Mouse (Mus musculus): ENCODE data around the gene Cuta. TPM values are rescaled to one million over a fixed set of nuclear protein-coding genes. Genes with fewer than 3 reads are reported as not detected.
"Not testable (repeated sequence)": the region's sequence is repeated elsewhere in the genome, so short reads cannot be mapped to it uniquely, and the experiment has no call there.

Gene Cuta
- polyA plus RNA-seq, 1 experiment from 2014 or later, result 173 TPM

DNA sequence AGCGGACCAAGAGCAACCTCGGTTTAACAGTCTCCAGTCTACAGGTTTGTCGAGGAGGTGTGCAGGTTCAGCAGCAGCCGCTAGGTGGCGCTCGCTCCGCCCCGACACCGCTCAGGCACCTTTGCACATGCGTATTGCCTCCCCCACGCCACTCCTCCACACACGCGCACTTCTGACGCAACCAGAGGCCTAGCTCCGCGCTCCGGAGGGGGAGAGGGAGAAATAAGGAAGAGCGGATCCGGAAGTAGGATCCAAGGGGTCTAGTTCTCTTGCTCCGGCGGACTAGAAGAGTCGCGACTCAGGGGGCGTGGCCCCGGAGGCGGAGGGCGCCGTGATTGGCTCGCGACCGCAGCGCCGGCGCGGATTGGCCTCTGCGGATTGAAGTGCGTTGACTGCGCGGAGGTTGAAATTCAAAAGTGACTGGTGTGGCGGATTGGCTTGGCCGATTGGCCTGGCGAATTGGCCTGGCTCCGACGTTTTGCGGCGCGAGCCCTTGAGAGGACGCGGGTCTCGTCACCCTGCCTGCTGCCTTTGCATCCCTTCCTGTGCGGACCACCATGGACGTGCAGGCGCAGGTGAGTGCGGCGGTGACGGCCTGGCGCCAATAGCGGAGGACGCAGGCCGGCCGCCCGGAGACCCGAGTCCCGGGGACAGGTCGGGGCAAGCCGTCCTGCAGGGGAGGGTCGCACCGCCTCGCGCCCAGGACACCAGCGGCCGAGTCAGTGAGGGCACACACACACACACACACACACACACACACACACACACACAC, 22.5 kb downstream of the Cuta start, which contains the start of gene Kifc5b:
Gene Kifc5b (plus strand): TSS at position 381 of the 772 bp plus-strand sequence.
- Histone ChIP-seq H3K4me3 (replicated peaks; ENCODE audit: low read length) (peak within 1 kb of the TSS; percentile 74), H3K9me3 (replicated peaks; ENCODE audit: control insufficient read depth, low read length) (no peaks in the 10 kb centered on the region), H3K27me3 (ENCODE audit: control insufficient read depth, insufficient read depth, low read length) (no peaks in the 10 kb centered on the region), H3K36me3 (ENCODE audit: control insufficient read depth, insufficient read depth, low read length) (no peaks in the 10 kb centered on the region), H3K9ac (ENCODE audit: low read length) (peak within 1 kb of the TSS; percentile 77), H3K4me1 (ENCODE audit: control insufficient read depth, insufficient read depth, low read length) (peaks cover 7% of the 10 kb centered on the region; the same call in 1 of the 2 replicates), H3K4me2 (ENCODE audit: low read depth, low read length) (peak within 1 kb of the TSS; percentile 55), H3K27ac (ENCODE audit: low read length) (peak within 1 kb of the TSS; percentile 55; the same call in 1 of the 2 replicates)
- WGBS, result under 1% methylated on average over 72 of the region's 72 CpGs
- ATAC-seq (ENCODE audit: insufficient read depth, low FRiP score), result peak; percentile 100

DNA sequence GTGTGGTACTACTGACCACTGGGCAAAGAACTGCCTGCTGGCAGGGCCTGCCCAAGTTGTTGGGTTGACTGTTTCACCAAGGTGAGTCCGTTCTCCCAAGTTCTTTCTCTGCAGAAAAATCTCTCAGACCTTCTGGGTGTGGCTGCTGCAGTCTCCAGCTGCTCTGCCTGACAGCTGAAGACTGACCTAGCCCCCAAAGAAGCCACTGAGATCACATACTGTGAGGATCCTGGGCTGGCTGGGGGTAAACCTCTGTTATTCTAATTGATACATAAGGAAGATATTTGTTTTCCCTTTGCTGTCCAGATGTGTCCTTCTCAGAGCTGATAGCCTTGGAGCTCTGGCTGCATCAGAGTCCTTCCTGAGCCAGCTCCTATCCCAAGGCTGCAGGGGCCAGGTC, 24.1 kb downstream of the Cuta start:
- Histone ChIP-seq H3K4me1 (ENCODE audit: control insufficient read depth, insufficient read depth, low read length) (peaks cover 7% of the 10 kb centered on the region; the same call in 1 of the 2 replicates), H3K9me3 (replicated peaks; ENCODE audit: control insufficient read depth, low read length) (no peaks in the 10 kb centered on the region), H3K27me3 (ENCODE audit: control insufficient read depth, insufficient read depth, low read length) (no peaks in the 10 kb centered on the region), H3K9ac (ENCODE audit: low read length) (no peak overlapping the region), H3K4me3 (replicated peaks; ENCODE audit: low read length) (no peak overlapping the region), H3K27ac (ENCODE audit: low read length) (peak overlapping the region; percentile 18; the same call in 1 of the 2 replicates), H3K4me2 (ENCODE audit: low read depth, low read length) (no peak overlapping the region), H3K36me3 (ENCODE audit: control insufficient read depth, insufficient read depth, low read length) (no peaks in the 10 kb centered on the region)
- WGBS, result 30% methylated on average over 1 of the region's 1 CpGs
- ATAC-seq (ENCODE audit: insufficient read depth, low FRiP score), result no peak

DNA sequence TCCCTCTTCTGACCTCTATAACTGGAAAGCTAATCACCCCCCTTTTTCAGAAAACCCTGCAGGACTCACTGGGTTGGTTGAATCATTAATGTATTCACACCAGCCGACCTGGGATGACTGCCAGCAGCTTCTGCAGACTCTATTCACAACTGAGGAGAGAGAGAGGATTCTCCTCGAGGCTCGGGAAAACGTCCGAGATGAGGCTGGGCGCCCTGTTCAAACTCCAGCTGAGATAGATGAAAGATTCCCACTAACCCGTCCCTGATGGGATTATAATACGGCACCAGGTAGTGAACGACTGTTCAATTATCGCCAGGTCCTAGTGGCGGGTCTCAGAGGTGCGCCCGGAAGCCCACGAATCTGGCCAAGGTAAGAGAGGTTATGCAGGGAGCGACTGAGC, 31.9 kb downstream of the Cuta start:
- H3K9ac ChIP-seq (ENCODE audit: low read length); H3K4me2 ChIP-seq (ENCODE audit: low read depth, low read length); H3K4me3 ChIP-seq (replicated peaks; ENCODE audit: low read length); H3K4me1 ChIP-seq (ENCODE audit: control insufficient read depth, insufficient read depth, low read length); H3K27ac ChIP-seq (ENCODE audit: low read length); H3K9me3 ChIP-seq (replicated peaks; ENCODE audit: control insufficient read depth, low read length); ATAC-seq (ENCODE audit: insufficient read depth, low FRiP score); H3K36me3 ChIP-seq (ENCODE audit: control insufficient read depth, insufficient read depth, low read length); H3K27me3 ChIP-seq (ENCODE audit: control insufficient read depth, insufficient read depth, low read length): not testable (repeated sequence)
- 86% methylated on average over 15 of the region's 15 CpGs for WGBS

DNA sequence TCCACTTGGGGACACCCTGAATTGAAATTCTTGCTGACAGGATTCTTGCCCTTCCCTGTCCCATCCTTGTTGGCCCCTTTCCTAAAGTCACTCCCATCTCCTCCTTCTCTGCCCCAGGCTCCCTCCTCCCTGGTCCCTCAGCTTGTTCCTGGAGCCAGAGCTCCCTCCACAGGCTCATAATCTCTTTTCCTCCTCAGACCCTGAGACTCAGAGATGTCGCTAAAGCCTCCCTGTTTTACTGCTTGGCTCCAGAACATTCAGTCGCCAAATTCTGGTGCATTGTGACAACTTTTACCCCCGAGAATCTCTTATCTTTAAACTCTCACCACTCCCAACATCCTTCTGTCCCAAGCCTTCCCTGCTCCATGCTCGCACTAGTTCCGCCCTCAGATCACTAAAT, 35.0 kb downstream of the Cuta start:
- Histone ChIP-seq H3K9me3 (replicated peaks; ENCODE audit: control insufficient read depth, low read length) (no peaks in the 10 kb centered on the region), H3K36me3 (ENCODE audit: control insufficient read depth, insufficient read depth, low read length) (no peaks in the 10 kb centered on the region), H3K27me3 (ENCODE audit: control insufficient read depth, insufficient read depth, low read length) (no peaks in the 10 kb centered on the region), H3K4me2 (ENCODE audit: low read depth, low read length) (no peak overlapping the region), H3K4me3 (replicated peaks; ENCODE audit: low read length) (no peak overlapping the region), H3K9ac (ENCODE audit: low read length) (no peak overlapping the region), H3K4me1 (ENCODE audit: control insufficient read depth, insufficient read depth, low read length) (no peaks in the 10 kb centered on the region), H3K27ac (ENCODE audit: low read length) (no peak overlapping the region)
- WGBS, result 52% methylated on average over 5 of the region's 5 CpGs
- ATAC-seq (ENCODE audit: insufficient read depth, low FRiP score), result no peak

DNA sequence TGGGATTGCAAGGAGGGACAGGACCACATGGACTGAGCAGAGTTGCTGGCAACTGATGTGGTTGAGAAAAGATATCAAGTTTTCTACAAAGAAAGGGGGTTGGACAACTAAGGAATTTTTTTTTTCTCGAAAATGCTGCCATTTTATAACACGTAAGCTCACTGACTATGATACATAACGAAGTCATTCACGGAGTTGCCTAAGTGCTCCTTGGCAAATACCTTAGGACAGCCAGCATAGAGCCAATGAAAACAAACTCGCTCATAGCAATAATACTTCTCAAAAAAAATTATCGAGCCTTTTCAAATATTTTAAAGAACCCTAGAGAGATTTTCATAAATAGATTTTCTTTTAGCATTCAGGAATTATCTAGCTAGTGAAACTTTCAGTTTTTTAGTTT, 38.5 kb downstream of the Cuta start:
- Histone ChIP-seq H3K27ac (ENCODE audit: low read length) (no peak overlapping the region), H3K4me1 (ENCODE audit: control insufficient read depth, insufficient read depth, low read length) (no peaks in the 10 kb centered on the region), H3K9ac (ENCODE audit: low read length) (no peak overlapping the region), H3K36me3 (ENCODE audit: control insufficient read depth, insufficient read depth, low read length) (no peaks in the 10 kb centered on the region), H3K4me3 (replicated peaks; ENCODE audit: low read length) (no peak overlapping the region), H3K4me2 (ENCODE audit: low read depth, low read length) (no peak overlapping the region), H3K27me3 (ENCODE audit: control insufficient read depth, insufficient read depth, low read length) (no peaks in the 10 kb centered on the region), H3K9me3 (replicated peaks; ENCODE audit: control insufficient read depth, low read length) (no peaks in the 10 kb centered on the region)
- 77% methylated on average over 6 of the region's 6 CpGs for WGBS
- ATAC-seq (ENCODE audit: insufficient read depth, low FRiP score), result no peak

DNA sequence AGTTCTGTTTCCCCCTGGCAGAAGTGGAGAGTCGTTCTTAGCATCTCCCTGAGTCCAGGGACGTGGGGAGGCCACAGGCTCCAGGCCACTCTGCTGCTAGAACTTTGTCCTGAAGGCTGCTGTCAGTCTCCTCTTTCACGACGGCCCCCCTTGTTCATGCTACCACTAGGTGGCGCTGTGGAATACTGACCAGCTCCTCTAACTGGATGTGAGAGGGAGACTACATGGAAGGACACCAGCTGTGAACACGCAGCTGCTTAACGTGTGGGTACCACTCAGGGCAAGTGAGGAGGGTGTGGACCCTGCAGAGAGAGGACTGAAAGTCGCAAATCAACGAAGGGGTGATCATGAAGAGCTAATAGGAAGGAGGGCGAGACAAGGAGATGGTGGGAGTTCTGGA, 43.8 kb downstream of the Cuta start:
- H3K4me3 ChIP-seq (replicated peaks; ENCODE audit: low read length), result no peak overlapping the region
- no peaks in the 10 kb centered on the region for H3K36me3 ChIP-seq (ENCODE audit: control insufficient read depth, insufficient read depth, low read length)
- no peak overlapping the region for H3K4me2 ChIP-seq (ENCODE audit: low read depth, low read length)
- no peak overlapping the region for H3K27ac ChIP-seq (ENCODE audit: low read length)
- 0 out of 2 replicates have a peak, but pooled peaks cover 3% of the 10 kb centered on the region for H3K4me1 ChIP-seq (ENCODE audit: control insufficient read depth, insufficient read depth, low read length)
- H3K27me3 ChIP-seq (ENCODE audit: control insufficient read depth, insufficient read depth, low read length), result no peaks in the 10 kb centered on the region
- no peak overlapping the region for H3K9ac ChIP-seq (ENCODE audit: low read length)
- H3K9me3 ChIP-seq (replicated peaks; ENCODE audit: control insufficient read depth, low read length), result no peaks in the 10 kb centered on the region
- peak; percentile 25; the same call in 1 of the 2 replicates for ATAC-seq (ENCODE audit: insufficient read depth, low FRiP score)
- WGBS, result 14% methylated on average over 10 of the region's 10 CpGs

DNA sequence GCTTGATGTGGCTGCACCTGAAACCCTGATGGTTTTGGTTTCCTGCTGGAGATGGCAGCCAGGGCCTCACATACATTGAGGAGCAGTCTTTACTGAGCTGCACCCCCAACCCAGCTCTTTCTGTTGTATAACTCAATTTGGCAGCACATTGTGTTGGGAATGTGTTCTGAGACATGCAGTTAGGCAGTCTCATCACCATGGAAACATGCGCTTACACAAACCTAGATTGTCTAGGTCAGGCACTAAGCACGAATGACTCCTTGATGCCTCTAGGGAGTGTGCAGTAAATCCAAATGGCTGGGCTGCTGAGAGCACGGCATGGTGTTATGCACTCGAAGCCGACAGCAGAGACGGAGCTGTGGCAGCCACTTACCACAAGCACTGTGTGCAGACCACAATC, 45.0 kb downstream of the Cuta start:
- Histone ChIP-seq H3K9ac (ENCODE audit: low read length) (no peak overlapping the region), H3K27me3 (ENCODE audit: control insufficient read depth, insufficient read depth, low read length) (no peaks in the 10 kb centered on the region), H3K4me2 (ENCODE audit: low read depth, low read length) (no peak overlapping the region), H3K27ac (ENCODE audit: low read length) (no peak overlapping the region), H3K4me1 (ENCODE audit: control insufficient read depth, insufficient read depth, low read length) (0 out of 2 replicates have a peak, but pooled peaks cover 3% of the 10 kb centered on the region), H3K36me3 (ENCODE audit: control insufficient read depth, insufficient read depth, low read length) (no peaks in the 10 kb centered on the region), H3K4me3 (replicated peaks; ENCODE audit: low read length) (no peak overlapping the region), H3K9me3 (replicated peaks; ENCODE audit: control insufficient read depth, low read length) (no peaks in the 10 kb centered on the region)
- 74% methylated on average over 6 of the region's 6 CpGs for WGBS
- no peak for ATAC-seq (ENCODE audit: insufficient read depth, low FRiP score)

DNA sequence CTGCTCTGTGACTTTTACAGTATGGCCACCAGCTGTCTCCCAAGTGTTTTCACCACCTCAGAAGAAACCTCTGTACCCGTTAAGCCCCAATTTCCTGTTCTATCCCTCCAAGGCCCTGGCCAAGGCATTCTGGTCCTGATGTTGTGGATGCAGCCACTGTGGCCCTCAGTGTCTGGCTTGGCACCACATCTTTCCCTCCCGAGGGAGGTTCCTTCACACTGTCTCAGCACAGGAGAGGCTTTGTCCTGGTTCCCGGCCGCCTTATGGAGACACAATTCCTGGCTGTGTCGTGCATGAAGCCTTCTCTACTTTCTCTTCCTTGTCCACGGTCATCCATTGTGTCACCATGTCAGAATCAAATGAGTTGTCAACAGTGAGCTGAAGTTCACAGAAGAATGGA, 45.9 kb downstream of the Cuta start:
- Histone ChIP-seq H3K27ac (ENCODE audit: low read length) (peak overlapping the region; percentile 49; the same call in 1 of the 2 replicates), H3K36me3 (ENCODE audit: control insufficient read depth, insufficient read depth, low read length) (no peaks in the 10 kb centered on the region), H3K4me2 (ENCODE audit: low read depth, low read length) (peak overlapping the region; percentile 29; the same call in 1 of the 2 replicates), H3K9ac (ENCODE audit: low read length) (peak overlapping the region; percentile 12; the same call in 1 of the 2 replicates), H3K9me3 (replicated peaks; ENCODE audit: control insufficient read depth, low read length) (no peaks in the 10 kb centered on the region), H3K4me3 (replicated peaks; ENCODE audit: low read length) (no peak overlapping the region), H3K27me3 (ENCODE audit: control insufficient read depth, insufficient read depth, low read length) (no peaks in the 10 kb centered on the region), H3K4me1 (ENCODE audit: control insufficient read depth, insufficient read depth, low read length) (0 out of 2 replicates have a peak, but pooled peaks cover 3% of the 10 kb centered on the region)
- WGBS, result 63% methylated on average over 6 of the region's 6 CpGs
- no peak for ATAC-seq (ENCODE audit: insufficient read depth, low FRiP score)

DNA sequence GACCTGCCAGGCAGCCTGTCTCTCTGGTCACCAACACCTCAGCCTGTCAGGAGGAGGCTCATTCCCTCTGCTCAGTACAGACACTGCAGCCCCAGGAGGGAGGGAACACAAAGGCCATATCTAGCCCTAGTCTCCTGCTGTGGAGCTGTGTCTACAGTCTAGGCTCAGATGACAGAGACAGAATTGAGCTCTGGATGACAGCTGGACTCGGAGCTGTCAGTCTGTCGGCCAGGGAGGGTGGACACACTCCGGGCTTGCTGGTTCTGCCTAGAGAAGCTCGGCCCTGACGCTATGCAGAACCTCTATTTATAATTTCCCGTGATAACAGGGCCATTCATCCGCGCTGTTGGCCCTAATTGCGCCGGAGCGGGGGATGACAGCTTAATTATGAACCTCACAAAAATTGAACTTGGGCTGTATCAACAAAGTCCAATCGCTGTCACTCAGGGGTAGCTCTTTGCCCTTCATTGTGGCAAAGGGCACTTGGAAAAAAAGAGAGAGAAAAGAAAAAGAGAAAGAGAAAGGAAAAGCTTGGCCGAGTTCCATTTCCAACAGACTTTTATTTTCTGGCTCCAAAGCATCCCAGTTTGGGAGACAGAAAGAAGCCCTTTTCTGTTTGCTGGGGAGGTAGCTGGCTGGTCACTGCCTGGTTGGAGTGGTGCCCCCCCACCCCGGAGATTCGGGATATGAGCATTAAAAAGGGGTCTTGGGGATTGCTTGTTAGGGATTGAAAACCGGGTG, 46.6 kb downstream of the Cuta start:
- H3K9me3 ChIP-seq (replicated peaks; ENCODE audit: control insufficient read depth, low read length), result no peaks in the 10 kb centered on the region
- H3K4me1 ChIP-seq (ENCODE audit: control insufficient read depth, insufficient read depth, low read length), result peaks cover 8% of the 10 kb centered on the region; the same call in 1 of the 2 replicates
- WGBS, result 44% methylated on average over 16 of the region's 16 CpGs
- H3K4me3 ChIP-seq (replicated peaks; ENCODE audit: low read length), result peak overlapping the region; percentile 9; the same call in 1 of the 2 replicates
- peak overlapping the region; percentile 49 for H3K27ac ChIP-seq (ENCODE audit: low read length)
- H3K9ac ChIP-seq (ENCODE audit: low read length), result 0 out of 2 replicates have a peak overlapping the region, but pooled peaks have one; percentile 17
- H3K27me3 ChIP-seq (ENCODE audit: control insufficient read depth, insufficient read depth, low read length), result no peaks in the 10 kb centered on the region
- peak; percentile 61; the same call in 1 of the 2 replicates for ATAC-seq (ENCODE audit: insufficient read depth, low FRiP score)
- no peaks in the 10 kb centered on the region for H3K36me3 ChIP-seq (ENCODE audit: control insufficient read depth, insufficient read depth, low read length)
- peak overlapping the region; percentile 29 for H3K4me2 ChIP-seq (ENCODE audit: low read depth, low read length)

Measured in stomach, embryonic 16.5 days (tissue).